Mouse (Mus musculus): ENCODE measurements at regions not wholly inside any gene's neighbourhood (a gene's known extent, or its start where the extent isn't known, plus 50 kb on each side); places are given as distances from the start of the nearest gene placed in this dataset.

- no peaks in the 10 kb centered on the region for H3K9me3 ChIP-seq (replicated peaks)
- no peaks in the 10 kb centered on the region for H3K4me1 ChIP-seq (replicated peaks)
- H3K4me2 ChIP-seq = no peak overlapping the region
- WGBS = 43% methylated on average over 1 of the region's 1 CpGs
- no peak for ATAC-seq (ENCODE audit: insufficient number of reproducible peaks, low FRiP score)
- H3K9ac ChIP-seq = no peak overlapping the region
- no peaks in the 10 kb centered on the region for H3K36me3 ChIP-seq
- no peaks in the 10 kb centered on the region for H3K27me3 ChIP-seq (replicated peaks)
- H3K27ac ChIP-seq (ENCODE audit: poor library complexity, severe bottlenecking) = no peak overlapping the region
- H3K4me3 ChIP-seq = no peak overlapping the region
These were observed 58.9 kb downstream of the Olfr267 start for GRCm38 (mm10) chr4:58728641-58729040.

GRCm38 (mm10) chr4:58726424-58726823 is 61.1 kb downstream of the Olfr267 start:
- 77% methylated on average over 2 of the region's 2 CpGs for WGBS
- H3K4me3 ChIP-seq = no peak overlapping the region
- H3K36me3 ChIP-seq = no peaks in the 10 kb centered on the region
- no peak for ATAC-seq (ENCODE audit: insufficient number of reproducible peaks, low FRiP score)
- H3K27me3 ChIP-seq (replicated peaks) = no peaks in the 10 kb centered on the region
- H3K27ac ChIP-seq (ENCODE audit: poor library complexity, severe bottlenecking) = no peak overlapping the region
- no peak overlapping the region for H3K9ac ChIP-seq
- no peaks in the 10 kb centered on the region for H3K4me1 ChIP-seq (replicated peaks)
- H3K4me2 ChIP-seq = no peak overlapping the region
- no peaks in the 10 kb centered on the region for H3K9me3 ChIP-seq (replicated peaks)

- Histone ChIP-seq H3K9me3 (replicated peaks) (no peaks in the 10 kb centered on the region), H3K27ac (ENCODE audit: poor library complexity, severe bottlenecking) (no peak overlapping the region), H3K4me3 (no peak overlapping the region), H3K36me3 (no peaks in the 10 kb centered on the region), H3K4me2 (no peak overlapping the region), H3K4me1 (replicated peaks) (no peaks in the 10 kb centered on the region), H3K27me3 (replicated peaks) (no peaks in the 10 kb centered on the region), H3K9ac (no peak overlapping the region)
- ATAC-seq (ENCODE audit: insufficient number of reproducible peaks, low FRiP score) = no peak
- WGBS = 56% methylated on average over 9 of the region's 9 CpGs
These were observed 64.7 kb downstream of the Olfr267 start for GRCm38 (mm10) chr4:58722772-58723171.

DNA sequence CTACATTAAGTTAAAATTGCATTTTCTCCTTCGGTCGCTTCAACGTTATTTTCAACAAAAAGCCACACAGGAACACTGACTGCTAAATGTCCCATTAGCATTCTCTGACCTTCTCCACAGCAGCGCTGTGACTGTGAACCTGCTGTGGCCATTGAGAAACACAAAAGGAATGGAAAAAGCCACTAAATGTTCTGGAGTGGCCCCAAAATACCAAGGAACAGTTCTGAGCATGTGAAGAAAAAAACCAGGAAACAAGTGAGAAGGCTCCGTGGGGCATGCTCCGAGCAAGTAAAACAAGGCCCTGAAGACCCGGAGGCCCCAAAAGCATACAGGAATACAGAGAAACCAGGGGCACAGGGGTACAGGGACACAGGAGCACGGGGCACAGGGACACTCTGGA is 66.8 kb downstream of the Olfr267 start:
- Histone ChIP-seq H3K4me2 (no peak overlapping the region), H3K4me3 (no peak overlapping the region), H3K27ac (ENCODE audit: poor library complexity, severe bottlenecking) (no peak overlapping the region), H3K9ac (no peak overlapping the region), H3K9me3 (replicated peaks) (no peaks in the 10 kb centered on the region), H3K4me1 (replicated peaks) (no peaks in the 10 kb centered on the region), H3K27me3 (replicated peaks) (no peaks in the 10 kb centered on the region), H3K36me3 (no peaks in the 10 kb centered on the region)
- ATAC-seq (ENCODE audit: insufficient number of reproducible peaks, low FRiP score) = no peak
- WGBS = 81% methylated on average over 8 of the region's 8 CpGs

DNA sequence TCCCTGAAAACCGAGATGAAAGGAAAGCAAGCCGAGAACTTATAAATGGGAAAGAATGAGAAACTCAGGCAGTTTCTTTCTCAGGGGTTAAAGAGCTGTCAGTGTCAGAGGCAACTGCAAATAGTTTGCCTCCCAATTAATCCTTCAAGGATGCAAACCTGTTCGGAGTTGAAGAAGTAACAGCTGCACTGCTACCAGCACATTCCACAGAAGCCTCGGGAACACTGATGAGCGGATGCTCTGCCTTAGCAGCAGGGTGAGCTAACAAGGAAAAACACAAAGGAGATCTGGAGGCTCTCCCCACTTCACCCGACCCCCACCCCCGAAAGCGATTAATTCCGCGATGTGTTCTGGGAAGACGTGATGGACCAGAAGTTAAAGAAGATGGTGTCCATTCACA is 71.1 kb downstream of the Olfr267 start:
- H3K4me2 ChIP-seq = no peak overlapping the region
- no peak for ATAC-seq (ENCODE audit: insufficient number of reproducible peaks, low FRiP score)
- H3K27me3 ChIP-seq (replicated peaks) = no peaks in the 10 kb centered on the region
- no peaks in the 10 kb centered on the region for H3K36me3 ChIP-seq
- H3K9ac ChIP-seq = no peak overlapping the region
- H3K4me3 ChIP-seq = no peak overlapping the region
- no peak overlapping the region for H3K27ac ChIP-seq (ENCODE audit: poor library complexity, severe bottlenecking)
- H3K4me1 ChIP-seq (replicated peaks) = no peaks in the 10 kb centered on the region
- WGBS = 55% methylated on average over 11 of the region's 11 CpGs
- H3K9me3 ChIP-seq (replicated peaks) = no peaks in the 10 kb centered on the region

GRCm38 (mm10) chr4:58715846-58716245 is 71.7 kb downstream of the Olfr267 start:
- 76% methylated on average over 8 of the region's 8 CpGs for WGBS
- no peak overlapping the region for H3K4me2 ChIP-seq
- no peaks in the 10 kb centered on the region for H3K36me3 ChIP-seq
- H3K27me3 ChIP-seq (replicated peaks) = no peaks in the 10 kb centered on the region
- H3K9me3 ChIP-seq (replicated peaks) = no peaks in the 10 kb centered on the region
- ATAC-seq (ENCODE audit: insufficient number of reproducible peaks, low FRiP score) = no peak
- no peak overlapping the region for H3K9ac ChIP-seq
- H3K27ac ChIP-seq (ENCODE audit: poor library complexity, severe bottlenecking) = no peak overlapping the region
- H3K4me1 ChIP-seq (replicated peaks) = no peaks in the 10 kb centered on the region
- H3K4me3 ChIP-seq = no peak overlapping the region

DNA sequence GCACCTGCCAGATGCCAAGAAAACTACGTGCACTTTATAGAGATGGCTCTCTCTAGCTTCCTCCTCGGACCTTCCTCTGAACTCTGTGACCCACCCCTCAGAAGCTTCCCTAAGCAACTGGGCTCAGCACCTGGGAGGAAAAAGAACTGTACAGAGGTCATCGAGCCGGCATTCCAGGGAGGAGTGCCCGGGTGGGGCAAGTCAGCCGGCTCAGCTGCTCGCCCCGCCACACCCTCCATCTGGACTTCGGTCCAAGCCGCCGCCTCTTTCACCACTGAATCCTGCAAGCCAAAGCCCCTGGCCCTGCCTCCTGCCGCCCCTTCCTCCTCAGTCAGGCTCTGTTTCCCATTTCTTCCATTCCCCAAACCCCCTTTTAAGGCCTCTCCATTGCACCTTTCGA is 73.3 kb downstream of the Olfr267 start:
- H3K4me3 ChIP-seq = no peak overlapping the region
- H3K4me2 ChIP-seq = no peak overlapping the region
- 57% methylated on average over 13 of the region's 13 CpGs for WGBS
- no peaks in the 10 kb centered on the region for H3K36me3 ChIP-seq
- ATAC-seq (ENCODE audit: insufficient number of reproducible peaks, low FRiP score) = no peak
- H3K9ac ChIP-seq = no peak overlapping the region
- no peak overlapping the region for H3K27ac ChIP-seq (ENCODE audit: poor library complexity, severe bottlenecking)
- 0 out of 2 replicates have a peak, but pooled peaks cover 4% of the 10 kb centered on the region for H3K9me3 ChIP-seq (replicated peaks)
- no peaks in the 10 kb centered on the region for H3K27me3 ChIP-seq (replicated peaks)
- no peaks in the 10 kb centered on the region for H3K4me1 ChIP-seq (replicated peaks)

- H3K4me3 ChIP-seq = no peak overlapping the region
- no peaks in the 10 kb centered on the region for H3K36me3 ChIP-seq
- no peak for ATAC-seq (ENCODE audit: insufficient number of reproducible peaks, low FRiP score)
- H3K27me3 ChIP-seq (replicated peaks) = no peaks in the 10 kb centered on the region
- H3K9me3 ChIP-seq (replicated peaks) = 0 out of 2 replicates have a peak, but pooled peaks cover 6% of the 10 kb centered on the region
- no peaks in the 10 kb centered on the region for H3K4me1 ChIP-seq (replicated peaks)
- no peak overlapping the region for H3K4me2 ChIP-seq
- no peak overlapping the region for H3K9ac ChIP-seq
- 72% methylated on average over 2 of the region's 2 CpGs for WGBS
- no peak overlapping the region for H3K27ac ChIP-seq (ENCODE audit: poor library complexity, severe bottlenecking)
These were observed 74.6 kb downstream of the Olfr267 start for GRCm38 (mm10) chr4:58712875-58713274.

- no peaks in the 10 kb centered on the region for H3K27me3 ChIP-seq (replicated peaks)
- WGBS = 82% methylated on average over 10 of the region's 10 CpGs
- no peak overlapping the region for H3K4me3 ChIP-seq
- H3K4me1 ChIP-seq (replicated peaks) = no peaks in the 10 kb centered on the region
- ATAC-seq (ENCODE audit: insufficient number of reproducible peaks, low FRiP score) = no peak
- no peak overlapping the region for H3K27ac ChIP-seq (ENCODE audit: poor library complexity, severe bottlenecking)
- no peak overlapping the region for H3K4me2 ChIP-seq
- no peak overlapping the region for H3K9ac ChIP-seq
- 0 out of 2 replicates have a peak, but pooled peaks cover 6% of the 10 kb centered on the region for H3K9me3 ChIP-seq (replicated peaks)
- H3K36me3 ChIP-seq = no peaks in the 10 kb centered on the region
These were observed 75.3 kb downstream of the Olfr267 start for GRCm38 (mm10) chr4:58712166-58712565.

DNA sequence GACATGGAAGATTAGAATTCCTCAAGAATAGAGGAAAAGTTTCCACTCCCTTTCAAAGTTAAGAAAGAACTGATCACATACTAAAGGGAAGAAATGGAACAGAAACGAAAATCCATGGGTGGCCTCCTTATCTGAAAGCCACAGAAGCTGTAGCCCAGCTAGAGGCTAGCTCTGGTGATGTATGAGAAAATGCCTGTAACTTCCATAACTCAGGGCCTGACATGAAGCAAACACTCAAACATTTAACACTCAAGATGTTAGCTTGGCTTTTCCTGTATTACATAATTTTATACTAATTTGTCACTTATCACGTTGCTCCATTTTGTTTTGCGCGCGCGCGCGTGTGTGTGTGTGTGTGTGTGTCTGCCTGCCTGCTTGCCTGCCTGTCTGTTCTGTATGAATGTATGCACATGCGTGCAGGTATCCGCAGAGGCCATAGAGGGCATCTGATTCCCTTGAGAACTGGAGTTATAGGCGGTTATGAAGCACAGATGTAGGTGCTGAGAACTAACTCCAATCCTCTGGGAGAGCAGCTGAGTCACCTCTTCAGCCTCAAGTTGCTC is 88.2 kb downstream of the Olfr267 start:
- Histone ChIP-seq H3K9ac (no peak overlapping the region), H3K27me3 (replicated peaks) (no peaks in the 10 kb centered on the region), H3K27ac (ENCODE audit: poor library complexity, severe bottlenecking) (no peak overlapping the region), H3K4me1 (replicated peaks) (no peaks in the 10 kb centered on the region), H3K4me3 (no peak overlapping the region), H3K4me2 (no peak overlapping the region), H3K9me3 (replicated peaks) (no peaks in the 10 kb centered on the region; the same call in 1 of the 2 replicates), H3K36me3 (no peaks in the 10 kb centered on the region)
- ATAC-seq (ENCODE audit: insufficient number of reproducible peaks, low FRiP score) = no peak
- 83% methylated on average over 11 of the region's 11 CpGs for WGBS

GRCm38 (mm10) chr4:58698828-58699227 is 88.7 kb downstream of the Olfr267 start:
- 55% methylated on average over 5 of the region's 5 CpGs for WGBS
- no peak overlapping the region for H3K9ac ChIP-seq
- ATAC-seq (ENCODE audit: insufficient number of reproducible peaks, low FRiP score) = no peak

DNA sequence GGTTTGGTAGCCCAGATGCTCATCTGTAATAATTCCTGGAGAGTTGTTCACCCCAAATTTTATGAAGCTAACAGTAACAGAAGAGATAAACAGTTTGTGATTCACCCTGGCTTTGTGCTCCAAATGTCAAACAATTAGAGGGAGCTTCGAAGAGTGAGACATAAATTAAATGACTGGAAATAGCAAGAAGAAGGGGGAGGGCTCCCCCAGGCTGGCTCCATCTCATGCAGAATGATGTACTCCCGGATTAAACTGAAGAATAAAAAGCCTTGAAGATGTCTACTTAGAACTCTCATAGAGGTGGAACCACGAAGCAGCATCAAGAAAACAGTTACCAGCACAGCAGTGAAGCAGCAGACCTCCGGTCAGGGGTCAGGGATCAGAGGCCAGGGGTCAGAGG is 90.8 kb downstream of the Olfr267 start:
- Histone ChIP-seq H3K4me1 (replicated peaks) (no peaks in the 10 kb centered on the region), H3K4me3 (no peak overlapping the region), H3K4me2 (no peak overlapping the region), H3K27me3 (replicated peaks) (no peaks in the 10 kb centered on the region), H3K9ac (no peak overlapping the region), H3K36me3 (no peaks in the 10 kb centered on the region), H3K9me3 (replicated peaks) (no peaks in the 10 kb centered on the region; the same call in 1 of the 2 replicates), H3K27ac (ENCODE audit: poor library complexity, severe bottlenecking) (no peak overlapping the region)
- WGBS = 77% methylated on average over 4 of the region's 4 CpGs
- no peak for ATAC-seq (ENCODE audit: insufficient number of reproducible peaks, low FRiP score)

More at GRCm38 (mm10) chr4:58698828-58699227, 88.7 kb downstream of the Olfr267 start:
- no peak overlapping the region for H3K4me3 ChIP-seq
- H3K4me1 ChIP-seq (replicated peaks) = no peaks in the 10 kb centered on the region
- H3K36me3 ChIP-seq = no peaks in the 10 kb centered on the region
- no peak overlapping the region for H3K4me2 ChIP-seq
- H3K9me3 ChIP-seq (replicated peaks) = no peaks in the 10 kb centered on the region; the same call in 1 of the 2 replicates
- no peaks in the 10 kb centered on the region for H3K27me3 ChIP-seq (replicated peaks)
- no peak overlapping the region for H3K27ac ChIP-seq (ENCODE audit: poor library complexity, severe bottlenecking)
